Mouse (Mus musculus) small intestine, adult 10 weeks (tissue): ENCODE data around the gene Mob3a. TPM values are rescaled to one million over a fixed set of nuclear protein-coding genes. Genes with fewer than 3 reads are reported as not detected.

Experiments
- polyA plus RNA-seq: library from polyadenylated mRNA; stranded (reverse); fragments of 350-450 nt; fragmentation: Illumina TruSeq; extraction: RNeasy Lipid Tissue Mini Kit (QIAGEN cat#74804); gene quantifications from one replicate; pipeline ENCODE4 v1.2.3, GENCODE M21; 2014; ENCODE audit warnings: low replicate concordance

Mob3a gene
- 2.5 TPM for polyA plus RNA-seq

DNA sequence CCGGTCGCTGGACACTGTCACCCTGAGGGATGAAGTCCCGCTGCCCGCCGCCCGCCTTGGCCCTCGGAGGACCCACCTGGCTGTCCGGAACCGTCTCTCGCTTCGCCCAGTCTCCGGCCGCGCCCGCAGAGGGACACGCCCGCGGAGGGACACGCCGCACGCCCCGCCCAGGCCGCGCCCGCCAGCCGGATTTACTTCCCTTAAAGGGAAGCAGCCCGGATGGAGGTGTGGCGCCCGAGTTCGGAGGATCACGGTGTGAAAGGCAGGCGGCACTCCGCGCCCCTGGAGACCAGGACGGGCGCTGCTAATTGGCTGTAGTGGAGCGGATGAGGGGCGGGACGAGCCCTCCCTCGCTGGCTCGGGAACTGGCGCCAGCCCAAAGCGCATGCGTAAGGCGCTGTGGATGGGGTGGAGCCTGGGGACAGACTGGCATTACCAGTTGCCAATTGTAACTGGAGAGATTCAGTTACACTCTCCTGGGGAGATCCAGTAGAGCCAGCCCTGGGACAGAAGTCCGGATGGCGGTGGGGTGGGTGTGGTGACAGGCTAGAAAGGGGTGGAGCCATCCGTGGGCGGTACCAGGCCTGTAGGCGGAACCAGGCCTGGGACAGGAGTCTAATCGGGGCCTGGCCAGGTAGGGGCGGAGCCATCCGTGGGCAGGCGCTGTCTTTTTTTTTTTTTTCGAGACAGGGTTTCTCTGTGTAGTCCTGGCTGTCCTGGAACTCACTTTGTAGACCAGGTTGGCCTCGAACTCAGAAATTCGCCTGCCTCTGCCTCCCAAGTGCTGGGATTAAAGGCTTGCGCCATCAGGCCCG lies at the start of gene Mob3a, which contains the start of gene Izumo4:
TSS of gene Mob3a (minus strand) at position 257 of the 815 bp plus-strand sequence.
TSS of gene Izumo4 (plus strand) at position 464 of the 815 bp plus-strand sequence.

DNA sequence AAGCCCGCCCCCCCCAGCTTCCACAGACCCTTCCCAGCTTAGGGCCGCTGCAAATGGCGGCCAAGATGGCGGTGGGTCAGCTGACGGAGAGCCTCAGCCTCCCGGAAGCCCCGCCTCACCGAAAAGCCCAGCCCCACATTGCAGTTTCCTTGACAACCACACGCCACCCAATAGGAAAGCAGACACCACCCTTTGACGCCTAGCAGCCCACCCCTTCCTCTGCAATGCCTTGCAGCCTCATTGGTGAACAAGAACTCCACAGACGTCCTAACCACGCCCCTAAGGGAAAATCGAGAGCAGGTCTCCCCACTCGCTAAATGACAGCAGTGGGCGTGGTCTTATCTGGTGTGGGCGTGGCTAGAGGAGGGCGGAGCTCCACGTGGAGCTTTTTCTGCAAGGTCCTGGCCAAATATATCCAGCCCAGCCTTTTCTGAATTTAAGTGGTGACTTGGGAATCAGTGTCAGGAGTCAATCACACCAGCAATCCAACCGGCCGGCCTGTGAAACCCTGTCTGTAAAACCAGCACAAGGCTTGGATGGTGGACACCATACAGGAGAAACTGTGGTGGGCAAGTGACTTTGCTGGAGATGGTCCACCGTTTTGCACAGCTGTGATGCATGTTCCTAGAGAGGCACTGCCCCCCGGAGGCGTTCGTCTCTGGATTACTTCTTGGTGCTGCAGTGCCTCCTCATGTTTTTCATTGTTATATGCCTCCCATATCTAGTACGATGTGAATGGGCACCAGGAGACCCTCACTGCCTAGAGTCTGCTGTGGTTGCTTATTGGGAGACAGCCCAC lies 40.6 kb upstream of the Mob3a start, which contains the start of gene Ap3d1:
TSS of gene Ap3d1 (minus strand) at position 85 of the 799 bp plus-strand sequence.

DNA sequence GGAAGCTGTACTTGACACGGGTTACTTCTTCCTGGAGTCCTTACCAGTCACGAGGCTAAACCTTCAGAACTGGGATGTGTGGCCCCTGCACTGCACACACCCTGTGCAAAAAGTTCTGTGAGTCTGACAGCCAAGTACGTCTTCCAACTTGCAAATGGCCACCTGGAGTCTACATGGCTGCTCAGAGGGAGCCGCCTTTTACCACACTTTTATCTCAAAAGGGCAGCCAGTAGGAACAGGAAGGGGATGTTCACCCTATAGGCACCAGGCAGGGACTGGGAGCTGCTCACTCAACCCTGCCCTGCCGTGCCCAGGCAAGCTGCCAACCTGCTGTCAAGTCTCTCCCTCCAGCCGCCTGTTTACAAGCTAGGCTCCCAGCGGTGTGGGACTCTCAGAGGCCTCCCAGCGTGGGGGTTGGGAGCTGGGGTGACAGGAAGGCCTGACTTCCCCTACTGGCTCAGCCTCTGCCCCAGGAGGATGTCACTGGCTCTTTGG lies 23.8 kb downstream of the Mob3a start, which contains the start of gene Mknk2:
TSS of gene Mknk2 (minus strand) at position 171 of the 495 bp plus-strand sequence.

DNA sequence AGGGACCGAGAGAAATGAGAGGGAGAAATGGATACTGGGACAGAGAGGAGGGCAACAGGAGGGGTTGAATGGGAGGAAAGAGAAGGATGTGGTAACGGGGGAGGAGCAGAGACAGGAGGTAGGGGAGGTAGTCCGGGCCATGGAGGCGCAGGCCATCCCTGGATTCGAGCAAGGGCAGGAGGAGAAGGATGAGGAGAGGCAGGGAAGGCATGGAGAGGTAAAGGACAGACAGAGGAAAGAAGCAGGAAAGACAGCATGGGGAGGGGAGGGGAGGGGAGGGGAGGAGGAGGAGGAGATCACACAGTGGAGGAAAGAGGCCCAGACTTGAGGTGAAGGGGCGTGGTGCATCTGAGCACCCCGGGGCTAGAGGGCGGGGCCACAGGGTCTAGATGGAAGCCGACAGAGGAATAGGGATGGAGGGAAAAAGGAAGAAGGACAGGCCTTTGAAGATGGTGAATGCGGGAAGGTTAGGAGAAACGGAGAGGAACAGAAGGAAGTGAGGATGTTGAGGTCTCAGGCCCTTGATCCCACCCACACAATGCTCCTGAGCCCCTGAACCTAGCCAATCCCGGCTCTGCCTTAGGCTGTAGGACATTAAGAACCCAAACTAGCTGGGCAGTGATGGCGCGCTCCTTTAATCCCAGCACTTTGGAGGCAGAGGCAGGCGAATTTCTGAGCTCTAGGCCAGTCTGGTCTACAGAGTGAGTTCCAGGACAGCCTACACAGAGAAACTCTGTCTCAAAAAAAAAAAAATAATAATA lies 44.7 kb downstream of the Mob3a start, which contains the start of gene Btbd2:
TSS of gene Btbd2 (minus strand) at position 209 of the 761 bp plus-strand sequence.

Other genes starting within 250 kb of the Mob3a start
- gene Onecut3, start 207.1 kb downstream of the Mob3a start, polyA plus RNA-seq, result 0.11 TPM
- gene Atp8b3, start 162.9 kb downstream of the Mob3a start, polyA plus RNA-seq, result not detected
- 0.15 TPM for gene Rexo1, start 140.4 kb downstream of the Mob3a start, polyA plus RNA-seq
- gene Klf16, start 124.7 kb downstream of the Mob3a start, polyA plus RNA-seq, result 1.0 TPM
- not detected for gene Abhd17a, start 111.6 kb downstream of the Mob3a start, polyA plus RNA-seq
- 1.3 TPM for gene Scamp4, start 99.1 kb downstream of the Mob3a start, polyA plus RNA-seq
- not detected for gene Adat3, start 99.1 kb downstream of the Mob3a start, polyA plus RNA-seq
- not detected for gene Gm49322, start 96.0 kb downstream of the Mob3a start, polyA plus RNA-seq
- 0.41 TPM for gene Csnk1g2, start 79.1 kb downstream of the Mob3a start, polyA plus RNA-seq
- gene Btbd2, start 44.9 kb downstream of the Mob3a start, polyA plus RNA-seq, result 0.19 TPM
- 0.56 TPM for gene Mknk2, start 23.9 kb downstream of the Mob3a start, polyA plus RNA-seq
- gene Izumo4, start 207 bp upstream of the Mob3a start, polyA plus RNA-seq, result not detected
- gene Ap3d1, start 40.3 kb upstream of the Mob3a start, polyA plus RNA-seq, result 7.6 TPM
- gene Dot1l, start 53.2 kb upstream of the Mob3a start, polyA plus RNA-seq, result 4.4 TPM
- gene Sf3a2, start 96.2 kb upstream of the Mob3a start, polyA plus RNA-seq, result 1.9 TPM
- not detected for gene Plekhj1, start 96.6 kb upstream of the Mob3a start, polyA plus RNA-seq
- not detected for gene Amh, start 103.3 kb upstream of the Mob3a start, polyA plus RNA-seq
- not detected for gene Jsrp1, start 111.5 kb upstream of the Mob3a start, polyA plus RNA-seq
- gene Oaz1, start 124.7 kb upstream of the Mob3a start, polyA plus RNA-seq, result 174 TPM
- gene Lingo3, start 142.1 kb upstream of the Mob3a start, polyA plus RNA-seq, result not detected
- not detected for gene Lsm7, start 153.2 kb upstream of the Mob3a start, polyA plus RNA-seq
- gene Sppl2b, start 153.3 kb upstream of the Mob3a start, polyA plus RNA-seq, result 0.11 TPM
- not detected for gene Tmprss9, start 169.9 kb upstream of the Mob3a start, polyA plus RNA-seq
- gene Timm13, start 199.0 kb upstream of the Mob3a start, polyA plus RNA-seq, result not detected
- gene Lmnb2, start 216.3 kb upstream of the Mob3a start, polyA plus RNA-seq, result 0.45 TPM
- 9.7 TPM for gene Gadd45b, start 228.1 kb upstream of the Mob3a start, polyA plus RNA-seq